Mouse (Mus musculus): ENCODE results near the gene Fam171a2.

Gene Fam171a2

GRCm38 (mm10) chr11:102435754-102436470 is 11.6 kb downstream of the Fam171a2 start:
- DNase-seq (ENCODE audit: extremely low spot score, low spot score), result no peak

- no peak for DNase-seq (ENCODE audit: extremely low spot score, low spot score)
These were observed 12.4 kb downstream of the Fam171a2 start for GRCm38 (mm10) chr11:102434816-102435705.

GRCm38 (mm10) chr11:102434406-102434805 is 13.1 kb downstream of the Fam171a2 start:
- peak; percentile 89 for DNase-seq (ENCODE audit: extremely low spot score, low spot score)

GRCm38 (mm10) chr11:102433866-102434265 is 13.6 kb downstream of the Fam171a2 start:
- DNase-seq (ENCODE audit: extremely low spot score, low spot score), result no peak

GRCm38 (mm10) chr11:102432896-102433295 is 14.6 kb downstream of the Fam171a2 start:
- no peak for DNase-seq (ENCODE audit: extremely low spot score, low spot score)

DNA sequence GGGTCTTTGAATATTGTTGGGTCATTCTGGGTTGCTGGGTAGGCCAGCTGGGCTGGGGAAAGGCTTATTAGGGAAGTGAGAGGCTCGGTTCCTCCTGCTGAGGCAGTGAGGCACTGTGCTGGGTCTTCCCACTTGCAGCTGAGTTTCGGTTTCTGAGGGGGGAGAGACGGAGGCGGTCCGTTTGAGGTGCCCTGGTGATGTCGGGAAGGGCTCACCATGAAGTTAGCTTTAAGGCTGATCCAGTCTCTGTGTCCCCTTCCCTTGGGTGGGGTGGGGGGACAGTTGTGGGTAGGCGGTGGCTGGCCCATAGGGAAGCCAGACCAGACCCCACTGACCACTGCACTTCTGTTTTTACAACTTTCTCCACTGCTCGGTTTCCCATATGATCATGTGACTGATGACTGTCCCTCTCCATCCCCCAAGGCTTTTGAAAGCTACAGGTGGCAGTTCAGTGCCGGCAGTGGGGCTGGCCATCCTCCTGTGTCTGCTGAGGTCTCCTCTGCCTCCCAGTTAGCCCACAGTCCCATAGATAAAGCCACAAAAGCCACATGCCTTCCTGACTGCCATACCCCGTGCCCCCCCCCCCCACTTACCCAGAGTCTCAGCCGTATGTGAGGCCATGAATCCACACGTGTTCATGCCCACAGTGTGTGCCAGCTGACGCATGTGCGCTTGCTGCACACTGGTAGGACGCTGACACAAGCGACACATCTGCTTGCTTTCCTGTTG is 15.2 kb downstream of the Fam171a2 start:
- DNase-seq (ENCODE audit: extremely low spot score, low spot score), result no peak

- no peak for DNase-seq (ENCODE audit: extremely low spot score, low spot score)
These were observed 15.8 kb downstream of the Fam171a2 start for GRCm38 (mm10) chr11:102431728-102432114.

- DNase-seq (ENCODE audit: extremely low spot score, low spot score), result peak; percentile 80
These were observed 16.4 kb downstream of the Fam171a2 start for GRCm38 (mm10) chr11:102431018-102431645.

DNA sequence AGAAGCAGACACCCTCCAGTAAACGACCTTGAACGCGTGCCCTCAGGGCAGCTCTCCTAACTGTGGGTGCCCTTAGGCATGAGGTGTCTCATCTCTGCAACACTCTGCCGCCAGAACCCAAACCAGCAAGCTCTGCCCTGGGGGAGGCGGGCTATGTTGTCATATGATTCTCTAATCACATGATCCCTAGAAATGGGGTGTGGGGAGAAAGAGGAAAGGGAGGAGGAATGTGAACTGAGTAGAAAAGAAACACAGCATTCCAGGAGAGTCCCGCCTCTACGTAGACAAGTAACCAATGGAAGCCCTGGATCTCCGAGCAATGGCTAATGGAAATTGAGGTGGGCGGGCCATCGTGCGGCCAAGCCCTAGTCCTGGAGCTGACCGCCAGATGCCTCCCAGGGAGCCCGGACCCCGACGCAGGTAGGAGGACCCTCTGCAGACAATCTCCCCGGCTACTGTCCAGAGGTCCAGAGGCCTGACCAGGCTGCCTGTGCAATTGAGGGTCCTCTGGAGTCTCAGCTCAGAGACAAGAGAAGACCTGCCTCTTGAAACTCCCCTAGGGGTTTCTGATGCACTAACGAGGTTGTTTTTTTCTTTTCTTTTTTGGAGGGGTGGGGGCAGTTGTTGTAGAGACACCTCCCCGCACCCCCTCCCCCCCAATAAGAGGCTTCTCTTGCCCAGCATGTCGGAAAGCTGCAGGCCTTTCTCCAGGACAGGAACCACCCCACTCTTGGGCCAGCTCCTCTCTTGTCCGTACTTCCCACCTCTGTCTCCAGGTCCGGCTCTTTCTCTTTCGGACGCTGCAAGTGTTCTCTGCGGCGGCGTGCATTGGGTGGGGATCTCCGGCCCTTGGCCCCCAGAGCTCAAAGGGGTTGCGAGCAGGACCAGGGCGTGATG is 17.1 kb downstream of the Fam171a2 start, which contains the start of gene Grn:
TSS of gene Grn (plus strand) at position 195 of the 897 bp plus-strand sequence.
- peak; percentile 85 for DNase-seq (ENCODE audit: extremely low spot score, low spot score)

DNA sequence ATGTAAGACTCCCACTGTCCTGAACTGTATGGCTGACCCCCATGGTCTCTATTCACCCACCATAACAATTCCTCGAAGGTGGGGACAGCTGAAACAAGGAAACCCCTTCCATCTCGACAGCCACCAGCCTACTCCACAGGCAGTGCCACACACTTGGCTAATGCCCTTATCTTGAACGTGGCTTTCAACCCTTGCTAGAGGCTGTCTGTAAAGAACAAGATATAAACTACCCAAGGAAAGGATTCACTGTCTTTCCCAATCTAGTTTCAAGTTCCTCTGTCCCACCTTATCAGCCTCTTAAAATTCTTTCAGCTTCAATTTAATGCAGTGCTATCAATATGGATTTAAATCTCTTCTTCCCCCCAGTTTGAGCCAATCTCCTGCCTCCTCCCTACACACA is 17.9 kb downstream of the Fam171a2 start:
- no peak for DNase-seq (ENCODE audit: extremely low spot score, low spot score)

DNA sequence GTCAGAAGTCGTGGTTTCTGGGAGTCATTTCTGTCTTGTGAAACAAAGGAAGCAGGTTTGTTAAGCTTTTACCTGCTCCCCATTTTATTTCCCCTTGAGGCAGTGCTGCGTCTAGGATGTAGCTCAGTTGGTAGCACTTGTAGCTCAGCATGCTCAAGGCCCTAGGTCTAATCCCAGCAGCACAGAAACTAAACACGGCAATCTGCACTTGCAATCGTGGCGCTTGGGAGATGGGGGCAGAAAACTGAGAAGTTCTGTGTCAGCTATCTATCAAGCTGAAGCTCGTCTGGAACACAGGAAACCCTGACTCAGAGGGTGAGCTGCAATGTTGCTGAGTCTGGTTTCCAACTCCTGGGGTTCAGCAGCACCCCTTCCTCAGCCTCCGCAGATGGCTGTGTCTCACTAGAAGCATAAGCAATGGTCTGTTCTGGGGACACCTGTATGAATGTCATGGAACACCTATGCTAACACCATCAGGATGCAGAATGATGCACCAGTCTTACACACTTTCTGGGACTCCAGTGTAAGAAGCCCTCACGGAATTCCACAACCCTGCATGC is 18.4 kb downstream of the Fam171a2 start:
- no peak for DNase-seq (ENCODE audit: extremely low spot score, low spot score)

DNA sequence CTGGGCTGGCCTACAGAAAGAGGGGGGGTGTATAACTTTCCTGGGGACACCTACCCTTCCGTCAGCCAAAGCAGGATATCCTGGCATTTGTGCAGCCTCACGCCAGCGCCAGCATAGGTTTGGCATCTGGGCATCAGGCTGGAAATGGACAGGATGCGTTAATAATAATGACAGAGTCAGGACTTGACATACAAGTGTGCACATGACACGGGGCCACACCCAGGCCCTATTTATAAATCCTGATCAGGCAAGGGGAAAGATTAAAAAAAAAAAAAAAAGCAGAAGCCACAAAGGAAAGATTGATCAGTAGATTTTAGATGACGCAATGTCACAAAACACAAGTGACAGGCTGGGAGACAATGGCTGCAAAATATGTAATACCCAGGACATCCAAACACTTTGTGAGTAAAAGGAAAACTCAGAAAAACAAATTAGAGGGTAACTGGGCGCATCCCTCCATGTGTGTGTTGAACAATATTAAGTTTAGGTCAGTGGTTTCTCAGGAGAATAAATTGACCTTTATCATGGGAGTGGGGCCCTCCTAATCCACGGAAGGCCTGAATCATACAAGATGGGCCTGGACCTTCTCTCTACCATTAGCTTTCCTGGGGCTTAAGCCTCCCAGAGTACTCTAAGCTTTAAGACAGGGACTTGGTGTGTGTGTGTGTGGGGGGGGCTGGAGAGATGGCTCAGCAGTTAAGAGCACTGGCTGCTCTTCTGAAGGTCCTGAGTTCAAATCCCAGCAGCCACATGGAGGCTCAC is 21.7 kb downstream of the Fam171a2 start:
- DNase-seq (ENCODE audit: extremely low spot score, low spot score), result no peak

- DNase-seq (ENCODE audit: extremely low spot score, low spot score), result no peak
These were observed 22.8 kb downstream of the Fam171a2 start for GRCm38 (mm10) chr11:102424666-102425065.

GRCm38 (mm10) chr11:102421559-102421958 is 25.9 kb downstream of the Fam171a2 start:
- DNase-seq (ENCODE audit: extremely low spot score, low spot score), result no peak

DNA sequence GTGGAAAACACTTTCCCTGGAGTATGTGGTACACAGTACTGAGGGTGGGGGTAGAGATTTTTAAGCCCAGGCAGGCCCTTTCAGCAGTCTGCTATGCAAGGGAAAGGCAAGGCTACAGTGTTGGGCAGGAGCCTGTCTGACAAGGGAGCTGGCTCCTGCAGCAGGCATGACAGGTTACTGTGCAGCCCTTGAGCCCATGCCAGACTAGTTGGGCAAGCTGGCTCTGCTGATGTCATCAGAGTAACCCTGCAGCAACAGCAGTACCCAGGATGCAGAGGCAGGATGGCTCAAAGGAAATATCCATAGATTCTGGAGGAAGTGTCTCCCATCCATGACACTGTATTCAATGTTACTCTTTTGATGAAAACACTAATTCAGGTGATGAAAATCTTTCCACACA is 28.6 kb downstream of the Fam171a2 start:
- DNase-seq (ENCODE audit: extremely low spot score, low spot score), result no peak

- DNase-seq (ENCODE audit: extremely low spot score, low spot score), result no peak
These were observed 30.3 kb downstream of the Fam171a2 start for GRCm38 (mm10) chr11:102417160-102417559.

DNA sequence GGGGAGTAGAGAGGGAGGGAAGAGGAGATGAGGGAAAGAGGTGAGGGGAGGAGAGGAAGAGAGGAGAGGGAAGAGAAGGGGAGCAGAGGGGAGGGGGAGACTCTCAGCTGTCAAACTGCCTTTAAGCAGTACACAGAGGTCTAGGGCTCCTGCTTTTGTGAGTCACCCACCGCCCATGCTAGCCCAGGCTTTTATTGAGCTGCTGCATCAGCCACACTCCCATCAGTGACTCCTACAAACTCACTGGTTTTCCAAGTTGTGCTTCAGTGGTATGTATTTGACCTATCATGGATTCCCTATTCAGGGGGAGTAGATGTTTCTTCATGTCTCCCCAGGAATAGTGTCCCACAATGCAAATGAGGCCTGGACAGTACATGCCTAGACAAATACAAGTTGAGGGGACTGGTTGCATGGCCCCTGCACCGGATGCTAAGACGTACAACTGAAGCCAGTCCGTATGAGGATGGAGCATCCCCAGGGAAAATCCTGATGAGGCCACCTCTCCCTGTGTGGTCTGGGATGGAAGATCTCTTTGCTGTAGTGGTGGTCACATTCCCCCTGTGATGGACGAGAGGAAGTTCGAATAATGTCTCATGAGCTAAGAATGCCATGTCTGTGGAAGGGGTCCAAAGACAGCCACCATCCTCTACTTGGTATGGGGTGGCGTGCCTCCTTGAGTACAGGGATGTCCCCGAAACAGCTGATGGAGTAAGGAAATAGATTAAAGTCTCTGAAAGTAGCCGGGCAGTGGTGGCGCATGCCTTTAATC is 32.3 kb downstream of the Fam171a2 start:
- DNase-seq (ENCODE audit: extremely low spot score, low spot score), result no peak

GRCm38 (mm10) chr11:102413059-102413458 is 34.4 kb downstream of the Fam171a2 start:
- DNase-seq (ENCODE audit: extremely low spot score, low spot score), result no peak
